Mouse (Mus musculus) cerebellum, postnatal 10 days (tissue): ENCODE measurements around the gene Padi3.

ENCODE experiments used
- DNase-seq, 2 experiments: peaks; one replicate each; pipeline ENCODE4 v3.0.0; 2021; ENCODE audit warnings: mixed read lengths in 2 of 2

Padi3 gene

GRCm38 (mm10) chr4:140810458-140811260, at the start of gene Padi3:
TSS of gene Padi3 (minus strand) at chr4:140810648.
- DNase-seq = no peak

DNA sequence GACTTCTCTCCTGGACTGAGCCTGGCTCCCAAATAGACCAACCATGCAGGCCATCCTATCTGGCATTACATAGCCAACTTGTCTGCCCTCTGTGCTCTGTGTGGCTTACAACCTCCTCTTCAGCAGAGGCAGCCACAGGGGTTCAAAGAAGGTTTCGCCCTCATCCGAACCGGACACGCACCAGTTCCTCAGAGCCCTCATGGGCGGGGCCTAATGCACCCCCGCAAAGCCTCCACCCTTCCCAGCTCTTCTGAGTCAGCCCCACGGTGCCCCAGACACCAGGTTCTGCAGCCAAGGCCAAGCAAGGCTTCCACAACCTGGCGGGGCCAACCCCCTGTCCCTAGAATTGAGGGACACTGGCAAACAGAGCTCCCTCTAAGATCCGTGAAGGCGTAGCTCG, 48.8 kb upstream of the Padi3 start:
- no peak for DNase-seq

- DNase-seq = peak in 1 of 2 experiments; percentile 38
Observed at GRCm38 (mm10) chr4:140857813-140858212, 47.4 kb upstream of the Padi3 start.

- DNase-seq = no peak
Observed at GRCm38 (mm10) chr4:140857041-140857440, 46.6 kb upstream of the Padi3 start.

GRCm38 (mm10) chr4:140855151-140855550, 44.7 kb upstream of the Padi3 start:
- DNase-seq = no peak

DNA sequence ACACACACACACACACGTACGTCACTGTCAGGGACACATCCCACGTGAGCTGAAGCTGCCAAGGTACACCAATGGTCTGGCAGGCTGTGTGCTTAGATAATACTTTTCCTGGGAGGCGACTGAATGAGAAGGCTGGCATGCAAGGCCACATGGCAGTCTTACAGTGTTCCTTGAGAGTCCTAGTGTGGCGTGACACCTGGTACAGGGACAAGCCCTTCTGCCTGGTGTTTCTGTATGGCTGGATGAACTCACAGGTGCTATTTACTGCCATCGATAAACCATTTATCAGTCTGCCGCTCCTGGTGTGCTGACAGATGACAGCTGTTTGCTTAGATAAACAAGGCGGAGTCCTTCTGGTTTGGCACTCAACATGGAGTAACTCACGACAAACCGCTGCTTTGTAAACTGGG, 44.0 kb upstream of the Padi3 start:
- DNase-seq = peak; percentile 52 to 59

DNA sequence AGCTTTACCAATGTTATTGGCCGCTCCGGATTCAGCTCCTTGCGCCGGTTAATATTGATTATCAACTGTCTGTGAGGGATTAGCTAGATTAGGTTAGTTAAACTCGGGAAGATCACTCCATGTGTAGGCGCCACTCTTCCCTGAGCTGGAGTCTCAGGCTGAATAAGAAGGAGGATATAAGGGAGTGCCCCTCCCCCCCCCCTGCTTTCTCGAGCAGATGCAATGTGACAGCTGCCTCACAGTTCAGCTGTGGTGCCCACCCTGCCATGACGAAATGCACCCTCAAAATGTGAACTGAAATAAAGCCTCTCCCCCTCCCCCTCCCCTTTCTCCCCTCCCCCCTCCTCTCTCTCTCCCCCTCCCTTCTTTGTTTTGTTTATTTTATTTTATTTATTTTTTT, 43.2 kb upstream of the Padi3 start:
- DNase-seq = no peak

- DNase-seq = no peak
Observed at GRCm38 (mm10) chr4:140849310-140849709, 38.9 kb upstream of the Padi3 start.

DNA sequence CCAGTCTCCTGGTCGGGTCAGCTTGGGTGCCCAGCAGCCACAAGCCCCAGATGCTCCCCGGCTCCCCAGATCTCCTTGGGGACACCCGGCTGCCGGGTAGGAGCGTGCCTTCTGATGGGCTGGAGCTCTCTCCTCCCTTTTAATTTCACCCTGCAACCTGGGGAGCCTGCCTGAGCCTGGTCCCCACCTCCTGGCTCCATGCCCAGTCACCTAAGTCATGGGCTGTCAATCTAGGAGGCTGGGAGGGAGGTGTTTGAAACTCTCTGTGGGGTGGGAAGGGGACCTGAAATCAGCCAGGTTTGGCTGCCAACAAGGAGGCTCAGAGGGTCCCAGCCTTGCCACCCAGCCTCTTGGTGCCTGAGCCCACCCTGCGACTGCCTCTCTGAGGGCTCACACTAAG, 35.2 kb upstream of the Padi3 start, which contains the start of gene Padi1:
TSS of gene Padi1 (minus strand) at position 113 of the 400 bp plus-strand sequence.
- DNase-seq = no peak

DNA sequence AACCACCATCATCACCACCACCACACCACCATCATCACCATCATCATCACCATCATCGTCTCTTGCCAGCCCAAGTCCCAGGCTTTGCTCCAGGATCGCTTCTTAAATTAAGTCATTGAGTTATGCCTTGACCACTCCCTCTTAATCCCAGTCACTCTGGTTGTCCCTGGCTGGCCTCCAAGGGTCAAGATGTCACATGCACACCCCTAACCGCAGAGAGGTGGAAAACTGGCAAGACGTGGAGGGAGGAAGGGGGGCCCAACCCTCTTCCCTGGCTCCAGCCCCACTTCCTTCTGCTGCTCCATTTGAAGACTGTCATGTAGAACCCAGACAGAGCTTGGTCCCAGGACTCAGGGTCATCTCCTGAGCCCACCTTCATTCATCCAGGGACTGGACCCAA, 34.5 kb upstream of the Padi3 start:
- DNase-seq = no peak

DNA sequence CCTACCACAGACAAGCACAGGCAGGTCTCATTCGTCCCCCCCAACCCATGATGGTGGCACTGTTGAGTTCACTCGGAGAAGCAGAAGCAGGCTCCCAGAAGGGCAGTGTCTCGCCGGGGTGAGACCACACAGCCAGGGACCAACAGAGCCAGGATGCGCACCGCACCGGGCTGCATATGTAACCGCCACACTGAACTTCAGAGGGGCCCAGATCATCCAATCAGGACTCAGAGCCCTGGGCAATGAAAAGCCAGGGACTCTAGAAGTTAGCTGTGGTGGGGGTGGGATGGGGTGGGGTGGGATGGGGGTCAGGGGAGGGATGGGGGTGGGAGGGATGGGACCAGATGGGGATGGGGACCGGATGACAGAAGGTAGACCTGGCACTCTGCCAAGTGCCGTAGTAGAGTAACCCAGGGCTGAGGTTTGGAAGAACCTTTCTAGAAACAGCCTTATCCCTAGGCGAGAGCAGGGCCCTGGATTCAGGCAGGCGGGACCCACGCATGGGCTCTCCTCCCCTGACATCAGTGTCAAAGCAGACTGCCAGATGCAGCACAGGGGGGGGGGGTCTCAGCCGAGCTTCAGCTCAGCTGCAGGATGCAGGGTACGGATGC, 33.3 kb upstream of the Padi3 start:
- peak; percentile 57 to 63 for DNase-seq

DNA sequence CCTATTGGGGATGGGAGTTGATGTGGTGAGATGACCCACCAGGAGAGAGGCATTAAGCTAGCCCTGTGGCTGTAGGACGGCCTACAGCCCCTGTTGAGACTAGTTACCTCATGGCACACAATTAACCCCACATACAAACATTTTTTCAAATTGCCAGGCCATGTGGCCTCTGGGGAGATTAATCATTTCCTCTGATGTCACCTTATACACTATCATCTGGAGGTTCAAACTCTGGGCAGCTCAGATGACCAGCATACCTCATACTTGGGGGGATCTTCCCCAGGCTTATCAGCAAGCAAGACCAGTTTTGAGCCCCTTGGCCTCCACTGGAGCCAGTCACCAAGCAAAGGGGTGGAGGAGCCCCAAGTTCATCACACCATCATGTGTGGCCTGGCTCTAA, 32.5 kb upstream of the Padi3 start:
- no peak for DNase-seq

DNA sequence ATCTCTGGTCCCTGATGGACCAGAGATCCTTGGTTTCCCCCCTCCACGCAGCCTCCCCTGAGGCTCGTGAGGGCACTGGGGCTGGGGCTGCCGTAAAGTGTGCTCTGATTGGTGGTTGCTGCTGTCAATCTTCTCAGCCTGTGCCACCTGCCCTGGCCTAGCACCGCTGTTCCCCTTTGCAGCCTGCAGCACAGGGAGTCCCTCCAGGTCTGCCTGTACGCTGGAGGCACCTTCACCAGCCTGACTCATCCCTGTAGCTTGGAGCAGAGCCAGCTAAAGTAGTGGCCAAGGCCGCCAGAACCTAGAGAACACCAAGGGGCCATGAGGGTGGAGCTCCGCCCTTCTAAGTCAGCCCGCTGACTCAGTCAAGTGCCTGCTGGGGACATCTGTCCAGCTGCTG, 27.4 kb upstream of the Padi3 start:
- peak in 1 of 2 experiments; percentile 39 for DNase-seq

GRCm38 (mm10) chr4:140836208-140836866, 25.9 kb upstream of the Padi3 start:
- DNase-seq = peak; percentile 60 to 73

- DNase-seq = peak; percentile 49 to 59
Observed at GRCm38 (mm10) chr4:140835682-140836081, 25.2 kb upstream of the Padi3 start.

- no peak for DNase-seq
Observed at GRCm38 (mm10) chr4:140834327-140834934, 24.0 kb upstream of the Padi3 start.

- DNase-seq = no peak
Observed at GRCm38 (mm10) chr4:140832821-140833220, 22.4 kb upstream of the Padi3 start.

DNA sequence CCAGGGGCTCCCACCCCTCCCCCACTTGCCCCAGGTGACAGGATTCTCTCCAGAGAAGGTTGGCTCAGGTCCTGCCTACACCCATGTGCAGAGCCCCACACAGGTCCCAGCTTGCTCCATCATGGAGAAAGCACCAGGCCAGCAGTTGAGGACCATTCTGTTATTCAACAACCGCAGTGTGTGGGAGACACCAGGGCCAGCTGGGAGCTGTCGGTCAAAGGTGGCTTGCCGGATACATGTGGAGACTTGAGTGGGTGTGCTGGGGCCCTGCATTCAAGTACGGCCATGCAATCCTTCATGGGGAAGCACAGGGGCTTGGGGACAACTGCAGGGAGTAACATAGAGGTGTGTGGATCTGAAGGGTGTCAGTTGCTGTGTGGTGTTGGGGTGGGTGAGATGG, 21.4 kb upstream of the Padi3 start:
- no peak for DNase-seq

DNA sequence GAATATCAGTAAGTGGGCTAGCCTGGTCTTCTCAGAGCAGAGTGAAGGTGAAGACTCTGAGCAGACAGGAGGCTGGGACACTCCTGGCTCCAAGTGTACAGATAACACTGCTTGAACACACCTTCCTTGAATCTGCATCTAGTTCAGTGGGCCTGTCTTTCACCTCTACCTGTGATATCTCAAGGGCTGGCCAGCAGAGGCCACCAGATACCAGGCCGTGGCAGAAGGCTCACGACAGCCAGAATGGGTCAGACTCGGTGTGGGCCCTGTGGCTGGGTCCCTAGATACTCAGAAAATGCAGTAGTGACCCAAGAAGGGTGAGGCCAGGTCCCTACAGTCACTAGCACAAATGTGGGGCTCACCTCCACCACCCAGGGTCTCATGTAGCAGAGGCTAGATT, 16.8 kb upstream of the Padi3 start:
- no peak for DNase-seq

DNA sequence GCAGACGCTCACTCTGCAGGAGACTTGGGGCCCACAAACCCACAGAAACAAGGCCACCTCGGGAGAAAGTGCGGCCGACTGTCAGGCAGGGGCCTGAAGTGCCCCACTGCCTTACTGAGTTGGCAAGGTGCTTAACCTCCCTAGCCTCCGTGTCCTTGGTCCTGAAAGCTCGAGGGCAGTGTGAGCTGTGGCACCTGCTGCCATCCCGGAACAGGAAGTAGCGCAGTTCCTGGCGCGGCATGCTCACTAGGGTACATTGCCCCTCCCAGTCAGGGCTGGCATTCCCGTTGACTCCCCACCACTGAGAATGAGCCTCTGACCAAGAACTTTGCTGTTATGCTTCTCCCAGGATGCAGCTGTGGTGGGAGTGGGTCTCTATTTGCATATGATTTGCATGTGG, 15.5 kb upstream of the Padi3 start:
- DNase-seq = no peak

DNA sequence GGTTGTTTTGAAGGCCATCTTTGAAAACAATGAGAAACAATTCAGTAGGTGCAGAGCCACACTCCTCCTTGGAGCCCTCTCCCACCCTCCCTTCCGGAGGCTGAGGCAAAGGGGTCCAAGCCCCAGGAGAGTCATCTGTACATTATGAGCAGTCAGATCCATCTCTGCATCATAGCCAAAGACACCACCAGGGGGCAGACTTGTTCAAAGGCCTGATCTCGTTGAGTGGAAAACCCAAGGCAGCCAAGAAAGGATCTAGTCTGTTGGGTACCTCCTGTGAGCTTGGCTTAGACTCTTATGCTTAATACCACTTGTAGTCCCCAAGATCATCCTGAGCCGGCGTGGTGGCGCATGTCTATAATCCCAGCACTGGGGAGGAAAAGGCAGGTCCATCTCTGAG, 11.5 kb upstream of the Padi3 start:
- DNase-seq = peak; percentile 84 to 88

GRCm38 (mm10) chr4:140817413-140817812, 7.0 kb upstream of the Padi3 start:
- DNase-seq = no peak
